Mouse (Mus musculus) heart, embryonic 11.5 days (tissue): ENCODE measurements around the gene Cacna1e. TPM values are rescaled to one million over a fixed set of nuclear protein-coding genes. Genes with fewer than 3 reads are reported as not detected.

Experiments used
- ATAC-seq: fragments of 200-750 bp; cut with Nextera tagmentation; replicated peaks from 2 replicates; pipeline ENCODE4 v1.8.0; 2017; ENCODE audit warnings: moderate library complexity; ENCODE audit not compliant: insufficient number of reproducible peaks, low FRiP score, low TSS enrichment
- H3K27ac ChIP-seq: fragments of 300-500 bp; sonication (generic); 2 replicates; pipeline ENCODE4 v1.5.1; 2014; ENCODE audit warnings: mild to moderate bottlenecking, low read depth, low read length
- H3K27me3 ChIP-seq: fragments of 300-500 bp; sonication (generic); 2 replicates; pipeline ENCODE4 v1.6.1; 2014; ENCODE audit warnings: mild to moderate bottlenecking, low read length, mixed read lengths; ENCODE audit not compliant: control insufficient read depth, insufficient read depth
- H3K36me3 ChIP-seq: fragments of 300-500 bp; sonication (generic); 2 replicates; pipeline ENCODE4 v1.6.1; 2014; ENCODE audit warnings: mild to moderate bottlenecking, low read length, moderate library complexity, mixed read lengths; ENCODE audit not compliant: control insufficient read depth, insufficient read depth
- H3K4me1 ChIP-seq: fragments of 300-500 bp; sonication (generic); 2 replicates; pipeline ENCODE4 v1.6.1; 2014; ENCODE audit warnings: low read length; ENCODE audit not compliant: control insufficient read depth, insufficient read depth
- H3K4me2 ChIP-seq: fragments of 300-500 bp; sonication (generic); 2 replicates; pipeline ENCODE4 v1.6.1; 2014; ENCODE audit warnings: mild to moderate bottlenecking, moderate library complexity
- H3K4me3 ChIP-seq: fragments of 300-500 bp; sonication (generic); 2 replicates; pipeline ENCODE4 v1.5.1; 2014; ENCODE audit warnings: low read depth, low read length
- H3K9ac ChIP-seq: fragments of 300-500 bp; sonication (generic); 2 replicates; pipeline ENCODE4 v1.6.1; 2014; ENCODE audit warnings: mild to moderate bottlenecking, low read depth, low read length, moderate library complexity
- H3K9me3 ChIP-seq: fragments of 300-500 bp; sonication (generic); replicated peaks from 2 replicates; pipeline ENCODE4 v1.6.1; 2016; ENCODE audit warnings: low read length; ENCODE audit not compliant: control insufficient read depth
- WGBS: fragments of 180-500 bp; shearing (Covaris S2); extraction: QIAGEN DNeasy Blood & Tissue Kit; methylation state at CpG from one replicate; pipeline ENCODE4 v1.1.7; 2014; ENCODE audit not compliant: insufficient replicate concordance; 5-methylcytosine and 5-hydroxymethylcytosine counted together
- polyA plus RNA-seq: library from polyadenylated mRNA; unstranded; fragments of >200 nt; fragmentation: Nextera tagmentation; extraction: Ambion mirVana; gene quantifications from 2 replicates; pipeline ENCODE4 v1.2.1, GENCODE M21; 2014

The Cacna1e gene
- polyA plus RNA-seq, 1 experiment from 2014 or later, result 0.66 TPM

DNA sequence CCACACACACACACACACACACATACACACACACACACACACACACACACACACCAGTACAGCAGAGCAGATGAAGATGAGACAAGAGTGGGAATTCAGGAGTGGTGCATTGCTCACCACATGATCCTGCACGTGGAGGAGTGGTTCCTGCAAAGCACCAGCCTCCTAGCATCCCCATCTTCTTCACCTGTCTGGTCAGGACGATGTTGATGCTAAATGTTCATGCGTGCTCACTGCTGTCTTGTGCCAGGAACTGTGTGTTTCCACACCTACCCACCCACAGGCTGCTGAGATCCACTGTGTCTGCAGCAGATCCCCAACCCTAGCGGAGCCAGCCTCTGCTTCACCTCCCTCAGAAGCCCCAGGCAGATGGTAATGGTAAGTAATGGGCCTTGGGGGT lies 95.8 kb downstream of the Cacna1e start:
- WGBS, result 81% methylated on average over 4 of the region's 4 CpGs
- H3K4me2 ChIP-seq, result no peak overlapping the region
- peaks cover 4% of the 10 kb centered on the region; the same call in 1 of the 2 replicates for H3K27me3 ChIP-seq
- 0 out of 2 replicates have a peak, but pooled peaks cover 2% of the 10 kb centered on the region for H3K4me1 ChIP-seq
- no peak overlapping the region for H3K27ac ChIP-seq
- H3K36me3 ChIP-seq, result no peaks in the 10 kb centered on the region
- ATAC-seq, result no peak
- H3K9ac ChIP-seq, result no peak overlapping the region
- no peaks in the 10 kb centered on the region for H3K9me3 ChIP-seq
- no peak overlapping the region for H3K4me3 ChIP-seq

GRCm38 (mm10) chr1:154788069-154788468 lies 96.2 kb downstream of the Cacna1e start:
- WGBS, result 14% methylated on average over 5 of the region's 5 CpGs
- H3K4me1 ChIP-seq, result 0 out of 2 replicates have a peak, but pooled peaks cover 2% of the 10 kb centered on the region
- no peak overlapping the region for H3K4me3 ChIP-seq
- H3K27ac ChIP-seq, result no peak overlapping the region
- H3K27me3 ChIP-seq, result peaks cover 4% of the 10 kb centered on the region; the same call in 1 of the 2 replicates
- H3K4me2 ChIP-seq, result no peak overlapping the region
- no peaks in the 10 kb centered on the region for H3K9me3 ChIP-seq
- no peak overlapping the region for H3K9ac ChIP-seq
- ATAC-seq, result no peak
- no peaks in the 10 kb centered on the region for H3K36me3 ChIP-seq

DNA sequence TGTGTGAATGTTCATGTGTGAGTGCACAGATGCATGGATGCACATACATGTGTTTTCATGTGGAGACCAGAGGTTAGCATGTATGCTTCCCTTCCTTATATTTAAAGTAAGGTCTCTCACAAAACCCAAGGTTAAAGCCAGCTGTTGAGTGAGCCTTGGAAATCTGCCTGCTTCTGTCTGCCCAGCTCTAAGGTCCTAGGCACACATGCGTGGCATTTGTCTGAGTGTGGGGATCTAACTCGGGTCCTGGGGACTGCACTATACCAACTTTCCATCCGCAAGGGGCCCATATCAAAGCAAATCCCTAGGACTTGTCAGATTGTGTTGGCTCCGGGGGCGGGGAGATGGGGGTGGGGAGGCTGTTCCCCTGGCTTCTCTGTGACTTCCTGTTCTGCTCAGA lies 96.9 kb downstream of the Cacna1e start:
- ATAC-seq, result no peak

GRCm38 (mm10) chr1:154786243-154786669 lies 98.0 kb downstream of the Cacna1e start:
- Histone ChIP-seq H3K9me3 (no peaks in the 10 kb centered on the region), H3K9ac (no peak overlapping the region), H3K4me1 (0 out of 2 replicates have a peak, but pooled peaks cover 2% of the 10 kb centered on the region), H3K4me3 (no peak overlapping the region), H3K27ac (no peak overlapping the region), H3K27me3 (peaks cover 4% of the 10 kb centered on the region; the same call in 1 of the 2 replicates), H3K4me2 (peak overlapping the region; percentile 31), H3K36me3 (no peaks in the 10 kb centered on the region)
- peak; percentile 31; the same call in 1 of the 2 replicates for ATAC-seq
- WGBS, result 5% methylated on average over 4 of the region's 4 CpGs

More for the DNA sequence above, 96.9 kb downstream of the Cacna1e start:
- H3K9ac ChIP-seq, result no peak overlapping the region
- H3K27ac ChIP-seq, result no peak overlapping the region
- no peak overlapping the region for H3K4me2 ChIP-seq
- no peaks in the 10 kb centered on the region for H3K36me3 ChIP-seq
- H3K27me3 ChIP-seq, result peaks cover 4% of the 10 kb centered on the region; the same call in 1 of the 2 replicates
- no peaks in the 10 kb centered on the region for H3K9me3 ChIP-seq
- 0 out of 2 replicates have a peak, but pooled peaks cover 2% of the 10 kb centered on the region for H3K4me1 ChIP-seq
- 32% methylated on average over 5 of the region's 5 CpGs for WGBS
- H3K4me3 ChIP-seq, result no peak overlapping the region

DNA sequence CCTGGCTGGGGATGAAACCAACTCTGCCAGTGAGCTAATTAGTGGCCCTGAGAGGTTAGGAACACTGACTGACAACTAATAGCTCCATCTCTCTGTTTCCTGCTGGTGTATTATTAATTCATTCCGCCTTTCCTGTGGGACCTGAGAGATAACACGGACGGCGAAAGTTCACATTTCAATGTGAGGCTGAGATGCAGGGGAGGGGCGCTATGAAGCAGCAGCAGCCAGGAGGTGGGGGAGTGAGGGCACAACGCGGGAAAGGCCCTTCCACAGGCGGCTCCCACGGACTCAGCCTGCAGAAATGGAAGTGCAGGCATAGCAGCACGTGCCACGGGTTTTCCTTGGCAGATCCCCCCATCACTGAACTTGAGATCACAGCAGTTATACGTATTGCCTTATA lies 99.4 kb downstream of the Cacna1e start:
- Histone ChIP-seq H3K36me3 (no peaks in the 10 kb centered on the region), H3K27me3 (peaks cover 4% of the 10 kb centered on the region; the same call in 1 of the 2 replicates), H3K27ac (no peak overlapping the region), H3K4me1 (0 out of 2 replicates have a peak, but pooled peaks cover 2% of the 10 kb centered on the region), H3K4me3 (no peak overlapping the region), H3K9me3 (no peaks in the 10 kb centered on the region), H3K4me2 (no peak overlapping the region), H3K9ac (no peak overlapping the region)
- ATAC-seq, result no peak
- 16% methylated on average over 12 of the region's 12 CpGs for WGBS

DNA sequence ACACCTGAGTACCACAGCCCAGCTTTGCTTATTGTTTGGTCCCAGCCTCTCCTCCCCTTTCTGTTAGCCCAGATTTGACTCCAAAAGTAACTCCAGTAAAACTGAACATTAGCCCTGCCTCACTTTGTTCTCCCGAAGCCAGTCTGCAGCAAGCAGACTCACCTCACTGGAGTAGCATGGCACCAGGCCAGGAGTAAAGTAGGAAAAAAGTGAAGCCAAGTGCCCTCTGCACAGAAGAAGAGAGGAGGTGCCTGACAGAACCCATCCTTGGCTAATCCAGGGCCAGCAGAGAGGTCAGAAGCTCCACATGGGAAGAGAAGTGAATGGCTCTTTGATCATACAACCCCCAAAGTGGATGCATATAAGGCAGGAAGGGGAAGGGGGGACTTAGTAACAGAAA lies 100.8 kb downstream of the Cacna1e start:
- Histone ChIP-seq H3K27ac (no peak overlapping the region), H3K4me3 (no peak overlapping the region), H3K4me1 (0 out of 2 replicates have a peak, but pooled peaks cover 2% of the 10 kb centered on the region), H3K27me3 (peaks cover 4% of the 10 kb centered on the region; the same call in 1 of the 2 replicates), H3K36me3 (no peaks in the 10 kb centered on the region), H3K4me2 (no peak overlapping the region), H3K9me3 (no peaks in the 10 kb centered on the region), H3K9ac (no peak overlapping the region)
- ATAC-seq, result no peak
- 73% methylated on average over 1 of the region's 1 CpGs for WGBS

GRCm38 (mm10) chr1:154779908-154780514 lies 104.3 kb downstream of the Cacna1e start:
- H3K27ac ChIP-seq, result no peak overlapping the region
- H3K9me3 ChIP-seq, result no peaks in the 10 kb centered on the region
- H3K9ac ChIP-seq, result no peak overlapping the region
- WGBS, result 64% methylated on average over 11 of the region's 11 CpGs
- ATAC-seq, result no peak
- no peak overlapping the region for H3K4me2 ChIP-seq
- no peak overlapping the region for H3K4me3 ChIP-seq
- H3K27me3 ChIP-seq, result no peaks in the 10 kb centered on the region; the same call in 1 of the 2 replicates
- no peaks in the 10 kb centered on the region for H3K36me3 ChIP-seq
- H3K4me1 ChIP-seq, result no peaks in the 10 kb centered on the region

GRCm38 (mm10) chr1:154776344-154776743 lies 108.0 kb downstream of the Cacna1e start:
- Histone ChIP-seq H3K9ac (no peak overlapping the region), H3K4me2 (no peak overlapping the region), H3K27me3 (no peaks in the 10 kb centered on the region), H3K4me3 (no peak overlapping the region), H3K4me1 (no peaks in the 10 kb centered on the region), H3K9me3 (no peaks in the 10 kb centered on the region), H3K27ac (no peak overlapping the region), H3K36me3 (no peaks in the 10 kb centered on the region)
- ATAC-seq, result no peak
- 64% methylated on average over 4 of the region's 4 CpGs for WGBS

GRCm38 (mm10) chr1:154774468-154774867 lies 109.8 kb downstream of the Cacna1e start:
- no peaks in the 10 kb centered on the region for H3K36me3 ChIP-seq
- no peak overlapping the region for H3K9ac ChIP-seq
- WGBS, result 85% methylated on average over 3 of the region's 3 CpGs
- no peaks in the 10 kb centered on the region for H3K9me3 ChIP-seq
- no peak overlapping the region for H3K4me2 ChIP-seq
- no peak for ATAC-seq
- H3K27me3 ChIP-seq, result no peaks in the 10 kb centered on the region
- H3K27ac ChIP-seq, result no peak overlapping the region
- H3K4me3 ChIP-seq, result no peak overlapping the region
- H3K4me1 ChIP-seq, result no peaks in the 10 kb centered on the region
